Mouse (Mus musculus) MEL (cell line): ENCODE measurements around the gene Egfl8. TPM values are rescaled to one million over a fixed set of nuclear protein-coding genes. Genes with fewer than 3 reads are reported as not detected.
A peak's percentile ranks its signal among the peaks of the same experiment; 100 is the strongest.

Experiments
- DNase-seq: peaks from one replicate; pipeline ENCODE4 v3.0.0; 2011; ENCODE audit warnings: low read depth, low spot score
- H3K27ac ChIP-seq: 2 replicates; pipeline ENCODE4 v1.5.1; 2012; ENCODE audit warnings: low read depth, mild to moderate bottlenecking, control low read depth, low read length, moderate library complexity; ENCODE audit not compliant: control insufficient read depth
- H3K27me3 ChIP-seq, 2 experiments: fragments of 150-350 bp in 1 of 2; sonication (generic) in 1 of 2; 2 replicates each; pipeline ENCODE4 v1.6.1; 2012; ENCODE audit warnings: low read length in 2 of 2, mild to moderate bottlenecking in 2 of 2, improper control_type of control experiment in 1 of 2, moderate library complexity in 1 of 2; ENCODE audit not compliant: insufficient read depth in 2 of 2, control insufficient read depth in 1 of 2
- H3K36me3 ChIP-seq, 2 experiments: 2 replicates each; pipeline ENCODE4 v1.6.1; 2012 to 2014; ENCODE audit warnings: low read length in 2 of 2, improper control_type of control experiment in 1 of 2, inconsistent platforms in 1 of 2, mild to moderate bottlenecking in 1 of 2; ENCODE audit not compliant: insufficient read depth in 2 of 2, control insufficient read depth in 1 of 2
- H3K4me1 ChIP-seq, 2 experiments: fragments of 150-350 bp in 1 of 2; sonication (generic) in 1 of 2; 2 replicates each; pipeline ENCODE4 v1.6.1; 2012; ENCODE audit warnings: low read length in 2 of 2, improper control_type of control experiment in 1 of 2, mild to moderate bottlenecking in 1 of 2; ENCODE audit not compliant: insufficient read depth in 2 of 2, control insufficient read depth in 1 of 2
- H3K4me3 ChIP-seq, 2 experiments: fragments of 150-350 bp in 1 of 2; sonication (generic) in 1 of 2; 2 replicates each; pipeline ENCODE4 v1.5.1; 2012; ENCODE audit warnings: low read depth in 2 of 2, low read length in 2 of 2, mild to moderate bottlenecking in 2 of 2, moderate library complexity in 2 of 2, control low read depth in 1 of 2, improper control_type of control experiment in 1 of 2; ENCODE audit not compliant: control insufficient read depth in 1 of 2, insufficient read depth in 1 of 2
- H3K79me2 ChIP-seq: 2 replicates; pipeline ENCODE4 v1.6.1; 2012; ENCODE audit warnings: mild to moderate bottlenecking, low read length, moderate library complexity; ENCODE audit not compliant: control insufficient read depth, poor library complexity, insufficient read depth
- H3K9ac ChIP-seq: 2 replicates; pipeline ENCODE4 v1.6.1; 2012; ENCODE audit warnings: low read depth, mild to moderate bottlenecking, control low read depth, low read length, moderate library complexity; ENCODE audit not compliant: control insufficient read depth, poor library complexity, severe bottlenecking
- H3K9me3 ChIP-seq: fragments of 150-350 bp; sonication (generic); replicated peaks from 2 replicates; pipeline ENCODE4 v1.6.1; 2012; ENCODE audit warnings: mild to moderate bottlenecking, low read length, improper control_type of control experiment, moderate library complexity; ENCODE audit not compliant: insufficient read depth
- CHD2 ChIP-seq: IDR thresholded peaks from 2 replicates; pipeline ENCODE4 v1.6.1; 2011; ENCODE audit warnings: low read length, improper control_type of control experiment
- CTCF ChIP-seq, 3 experiments: IDR thresholded peaks in 2 of 3; conservative IDR thresholded peaks in 1 of 3; 2 replicates each; pipeline ENCODE4 v1.5.1; 2011 to 2012; ENCODE audit warnings: low read length in 3 of 3, low read depth in 2 of 3, mild to moderate bottlenecking in 2 of 3, improper control_type of control experiment in 1 of 3, inconsistent platforms in 1 of 3, mixed read lengths in 1 of 3, moderate library complexity in 1 of 3; ENCODE audit not compliant: control insufficient read depth in 1 of 3, insufficient read depth in 1 of 3, poor library complexity in 1 of 3, severe bottlenecking in 1 of 3
- EP300 ChIP-seq, 2 experiments: IDR thresholded peaks; 2 replicates each; pipeline ENCODE4 v1.6.1; 2011; ENCODE audit warnings: improper control_type of control experiment in 2 of 2, low read length in 2 of 2, low read depth in 1 of 2, mild to moderate bottlenecking in 1 of 2
- GABPA ChIP-seq: IDR thresholded peaks from 2 replicates; pipeline ENCODE4 v1.6.1; 2012; ENCODE audit warnings: low read depth, mild to moderate bottlenecking, inconsistent platforms, low read length, improper control_type of control experiment, moderate library complexity
- GATA1 ChIP-seq: IDR thresholded peaks from 2 replicates; pipeline ENCODE4 v1.6.1; 2011; ENCODE audit warnings: low read depth, low read length, improper control_type of control experiment
- HCFC1 ChIP-seq: IDR thresholded peaks from 2 replicates; pipeline ENCODE4 v1.6.1; 2012; ENCODE audit warnings: low read depth, mild to moderate bottlenecking, inconsistent platforms, low read length, improper control_type of control experiment, moderate library complexity
- JUND ChIP-seq: IDR thresholded peaks from 2 replicates; pipeline ENCODE4 v1.6.1; 2011; ENCODE audit warnings: low read depth, mild to moderate bottlenecking, improper control_type of control experiment, low read length
- KAT2A ChIP-seq: conservative IDR thresholded peaks from 2 replicates; pipeline ENCODE4 v1.6.1; 2012; ENCODE audit warnings: low read depth, low read length, improper control_type of control experiment, inconsistent platforms
- MAFK ChIP-seq: IDR thresholded peaks from 2 replicates; pipeline ENCODE4 v1.6.1; 2011; ENCODE audit warnings: low read depth, mild to moderate bottlenecking, low read length, improper control_type of control experiment, borderline replicate concordance
- MAX ChIP-seq: IDR thresholded peaks from 2 replicates; pipeline ENCODE4 v1.6.1; 2011; ENCODE audit warnings: low read length, improper control_type of control experiment
- MAZ ChIP-seq: IDR thresholded peaks from 2 replicates; pipeline ENCODE4 v1.6.1; 2012; ENCODE audit warnings: low read depth, mild to moderate bottlenecking, inconsistent platforms, low read length, improper control_type of control experiment
- MEF2A ChIP-seq: IDR thresholded peaks from 2 replicates; pipeline ENCODE4 v1.6.1; 2014; ENCODE audit warnings: low read depth, mild to moderate bottlenecking, inconsistent platforms, low read length, improper control_type of control experiment; ENCODE audit not compliant: poor library complexity, insufficient replicate concordance, severe bottlenecking; ENCODE audit errors: extremely low read depth
- MYC ChIP-seq: IDR thresholded peaks from 2 replicates; pipeline ENCODE4 v1.6.1; 2011; ENCODE audit warnings: low read depth, mild to moderate bottlenecking, low read length, improper control_type of control experiment, moderate library complexity
- POLR2A ChIP-seq, 2 experiments: IDR thresholded peaks; 2 replicates each; pipeline ENCODE4 v1.6.1; 2011 to 2012; ENCODE audit warnings: low read length in 2 of 2, mild to moderate bottlenecking in 2 of 2, control low read depth in 1 of 2, improper control_type of control experiment in 1 of 2, low read depth in 1 of 2, moderate library complexity in 1 of 2; ENCODE audit not compliant: control insufficient read depth in 1 of 2, insufficient read depth in 1 of 2, poor library complexity in 1 of 2
- POLR2AphosphoS2 ChIP-seq: IDR thresholded peaks from 2 replicates; pipeline ENCODE4 v1.6.1; 2011; ENCODE audit warnings: low read length, improper control_type of control experiment
- RAD21 ChIP-seq: IDR thresholded peaks from 2 replicates; pipeline ENCODE4 v1.6.1; 2011; ENCODE audit warnings: mild to moderate bottlenecking, low read depth, low read length, improper control_type of control experiment
- RCOR1 ChIP-seq: IDR thresholded peaks from 2 replicates; pipeline ENCODE4 v1.6.1; 2012; ENCODE audit warnings: low read depth, mild to moderate bottlenecking, inconsistent platforms, low read length, improper control_type of control experiment
- SMC3 ChIP-seq: IDR thresholded peaks from 2 replicates; pipeline ENCODE4 v1.6.1; 2011; ENCODE audit warnings: low read depth, low read length, improper control_type of control experiment
- TAL1 ChIP-seq: IDR thresholded peaks from 2 replicates; pipeline ENCODE4 v1.6.1; 2012; ENCODE audit warnings: mild to moderate bottlenecking, inconsistent platforms, low read length, moderate library complexity, mixed read lengths
- TCF12 ChIP-seq: IDR thresholded peaks from 2 replicates; pipeline ENCODE4 v1.6.1; 2014; ENCODE audit warnings: low read depth, mild to moderate bottlenecking, inconsistent platforms, low read length, improper control_type of control experiment, moderate library complexity
- USF1 ChIP-seq: IDR thresholded peaks from 2 replicates; pipeline ENCODE4 v1.6.1; 2014; ENCODE audit warnings: low read depth, mild to moderate bottlenecking, inconsistent platforms, low read length, improper control_type of control experiment, moderate library complexity
- USF2 ChIP-seq, 2 experiments: IDR thresholded peaks; 2 replicates each; pipeline ENCODE4 v1.6.1; 2011 to 2012; ENCODE audit warnings: improper control_type of control experiment in 2 of 2, low read length in 2 of 2, borderline replicate concordance in 1 of 2, inconsistent platforms in 1 of 2, low read depth in 1 of 2, mild to moderate bottlenecking in 1 of 2; ENCODE audit not compliant: insufficient read depth in 1 of 2
- ZC3H11A ChIP-seq: IDR thresholded peaks from 2 replicates; pipeline ENCODE4 v1.6.1; 2012; ENCODE audit warnings: low read depth, mild to moderate bottlenecking, inconsistent platforms, low read length, improper control_type of control experiment
- ZKSCAN1 ChIP-seq: IDR thresholded peaks from 2 replicates; pipeline ENCODE4 v1.6.1; 2012; ENCODE audit warnings: low read depth, mild to moderate bottlenecking, inconsistent platforms, low read length, improper control_type of control experiment, moderate library complexity
- ZMIZ1 ChIP-seq: IDR thresholded peaks from 2 replicates; pipeline ENCODE4 v1.6.1; 2012; ENCODE audit warnings: low read depth, mild to moderate bottlenecking, inconsistent platforms, low read length, improper control_type of control experiment, moderate library complexity
- ZNF384 ChIP-seq: IDR thresholded peaks from 2 replicates; pipeline ENCODE4 v1.6.1; 2012; ENCODE audit warnings: low read depth, mild to moderate bottlenecking, inconsistent platforms, low read length, improper control_type of control experiment
- polyA plus RNA-seq, 2 experiments: library from polyadenylated mRNA; stranded (reverse) in 1 of 2; unstranded in 1 of 2; fragments of >175 nt in 1 of 2; fragments of >200 nt in 1 of 2; gene quantifications; 2 replicates each; pipeline versions ENCODE4 v1.2.1 to v1.2.4; 2012; ENCODE audit warnings: low replicate concordance in 2 of 2, low read depth in 1 of 2; ENCODE audit not compliant: insufficient read length in 2 of 2, insufficient read depth in 1 of 2, missing spikeins in 1 of 2
- total RNA-seq: library from RNA; depleted of rRNA; stranded (reverse); fragments of 300-350 nt; gene quantifications from 2 replicates; pipeline ENCODE4 v1.2.3, GENCODE M21; 2012

Gene Egfl8
- total and polyA plus RNA-seq, 3 experiments: 0.89 to 1.6 TPM; not detected in 1

DNA sequence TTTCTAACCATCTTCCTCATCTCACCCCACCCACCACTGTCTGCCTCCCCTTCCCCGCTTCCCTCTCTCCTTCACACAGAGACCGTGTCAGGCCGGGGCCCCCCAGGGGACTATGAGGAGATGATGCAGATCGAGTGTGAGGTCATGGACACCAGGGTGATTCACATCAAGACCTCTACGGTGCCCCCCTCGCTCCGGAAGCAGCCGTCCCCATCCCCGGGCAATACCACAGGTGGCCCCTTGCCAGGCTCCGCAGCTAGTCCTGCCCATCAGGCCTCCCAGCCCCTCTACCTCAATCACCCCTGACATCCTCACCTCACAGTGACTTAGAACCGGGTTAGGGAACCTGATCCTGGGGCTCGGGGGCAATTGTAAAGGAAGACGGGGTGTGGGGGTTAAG, 38.6 kb upstream of the Egfl8 start:
- Histone ChIP-seq H3K9me3 (no peaks in the 10 kb centered on the region), H3K79me2 (no peaks in the 10 kb centered on the region), H3K27me3 (no peaks in the 10 kb centered on the region), H3K4me1 (peaks cover 0 to 5% of the 10 kb centered on the region in 2 experiments; a peak in 1 of 4 replicates), H3K27ac (no peak overlapping the region), H3K36me3 (no peaks in the 10 kb centered on the region), H3K9ac (no peak overlapping the region), H3K4me3 (no peak overlapping the region)
- DNase-seq: no peak
- TF ChIP-seq KAT2A: no peak
- TF ChIP-seq GATA1: no peak
- TF ChIP-seq RCOR1: no peak
- no peak for TF ChIP-seq MAZ
- TF ChIP-seq ZKSCAN1: no peak
- TF ChIP-seq MYC: no peak
- no peak for TF ChIP-seq MEF2A
- TF ChIP-seq TCF12: no peak
- no peak for TF ChIP-seq CTCF (IDR thresholded peaks at IDR 0.05 in 2 of 3, conservative IDR thresholded peaks at IDR 0.05 in 1 of 3; ENCODE audit: control insufficient read depth in 1 of 3, insufficient read depth in 1 of 3, low read depth in 2 of 3, low read length in 3 of 3, poor library complexity in 1 of 3, severe bottlenecking in 1 of 3)
- no peak for TF ChIP-seq TAL1
- TF ChIP-seq MAFK: no peak
- no peak for TF ChIP-seq HCFC1
- TF ChIP-seq CHD2: no peak
- TF ChIP-seq USF1: no peak
- TF ChIP-seq GABPA: no peak
- no peak for TF ChIP-seq RAD21
- no peak for TF ChIP-seq ZMIZ1
- no peak for TF ChIP-seq USF2 (IDR thresholded peaks at IDR 0.05; ENCODE audit: borderline replicate concordance in 1 of 2, insufficient read depth in 1 of 2, low read depth in 1 of 2, low read length in 2 of 2)
- no peak for TF ChIP-seq JUND

- H3K79me2 ChIP-seq: no peaks in the 10 kb centered on the region
- peak; percentile 79 for DNase-seq
- no peak overlapping the region for H3K9ac ChIP-seq
- H3K27me3 ChIP-seq: no peaks in the 10 kb centered on the region
- TF ChIP-seq SMC3 (peak; percentile 58), EP300 (IDR thresholded peaks at IDR 0.05; ENCODE audit: low read depth in 1 of 2, low read length in 2 of 2) (no peak), CTCF (IDR thresholded peaks at IDR 0.05 in 2 of 3, conservative IDR thresholded peaks at IDR 0.05 in 1 of 3; ENCODE audit: control insufficient read depth in 1 of 3, insufficient read depth in 1 of 3, low read depth in 2 of 3, low read length in 3 of 3, poor library complexity in 1 of 3, severe bottlenecking in 1 of 3) (peak; percentile 71 to 74 (median 71)), TCF12 (no peak), ZNF384 (no peak), GABPA (no peak), MAX (no peak), ZC3H11A (no peak), POLR2AphosphoS2 (no peak), RAD21 (peak; percentile 25), POLR2A (IDR thresholded peaks at IDR 0.05; ENCODE audit: control insufficient read depth in 1 of 2, insufficient read depth in 1 of 2, low read depth in 1 of 2, low read length in 2 of 2, poor library complexity in 1 of 2) (no peak)
- H3K36me3 ChIP-seq: no peaks in the 10 kb centered on the region
- H3K27ac ChIP-seq: no peak overlapping the region
- no peaks in the 10 kb centered on the region for H3K9me3 ChIP-seq
- no peak overlapping the region for H3K4me3 ChIP-seq
- no peaks in the 10 kb centered on the region for H3K4me1 ChIP-seq
These were observed 38.0 kb upstream of the Egfl8 start for GRCm38 (mm10) chr17:34653746-34654285.
